Mouse (Mus musculus) stomach, embryonic 16.5 days (tissue): Measurements from ENCODE around the gene Eaf2. TPM values are rescaled to one million over a fixed set of nuclear protein-coding genes. Genes with fewer than 3 reads are reported as not detected.

Source experiments
- ATAC-seq: fragments of 200-750 bp; cut with Nextera tagmentation; 2 replicates; pipeline ENCODE4 v1.8.0; 2017; ENCODE audit warnings: moderate number of reproducible peaks, moderate TSS enrichment; ENCODE audit not compliant: insufficient read depth, low FRiP score
- H3K27ac ChIP-seq: fragments of 300-500 bp; sonication (generic); 2 replicates; pipeline ENCODE4 v1.5.1; 2014; ENCODE audit warnings: low read length
- H3K27me3 ChIP-seq: fragments of 300-500 bp; sonication (generic); 2 replicates; pipeline ENCODE4 v1.6.1; 2014; ENCODE audit warnings: low read length, control low read depth, mixed read lengths; ENCODE audit not compliant: control insufficient read depth, insufficient read depth
- H3K36me3 ChIP-seq: fragments of 300-500 bp; sonication (generic); 2 replicates; pipeline ENCODE4 v1.6.1; 2014; ENCODE audit warnings: low read length; ENCODE audit not compliant: control insufficient read depth, insufficient read depth
- H3K4me1 ChIP-seq: fragments of 300-500 bp; sonication (generic); 2 replicates; pipeline ENCODE4 v1.6.1; 2014; ENCODE audit warnings: low read length, control low read depth, mixed read lengths; ENCODE audit not compliant: control insufficient read depth, insufficient read depth
- H3K4me2 ChIP-seq: fragments of 300-500 bp; sonication (generic); 2 replicates; pipeline ENCODE4 v1.6.1; 2014; ENCODE audit warnings: low read depth, low read length, mixed read lengths
- H3K4me3 ChIP-seq: fragments of 300-500 bp; sonication (generic); replicated peaks from 2 replicates; pipeline ENCODE4 v1.5.1; 2014; ENCODE audit warnings: mild to moderate bottlenecking, low read length
- H3K9ac ChIP-seq: fragments of 300-500 bp; sonication (generic); 2 replicates; pipeline ENCODE4 v1.6.1; 2014; ENCODE audit warnings: low read length
- H3K9me3 ChIP-seq: fragments of 300-500 bp; sonication (generic); replicated peaks from 2 replicates; pipeline ENCODE4 v1.6.1; 2016; ENCODE audit warnings: low read length, control low read depth; ENCODE audit not compliant: control insufficient read depth
- WGBS: fragments of 180-500 bp; shearing (Covaris S2); extraction: QIAGEN DNeasy Blood & Tissue Kit; methylation state at CpG from one replicate; pipeline ENCODE4 v1.1.7; 2014; 5-methylcytosine and 5-hydroxymethylcytosine counted together
- polyA plus RNA-seq: library from polyadenylated mRNA; unstranded; fragments of >200 nt; fragmentation: Nextera tagmentation; extraction: Ambion mirVana; gene quantifications from 2 replicates; pipeline ENCODE4 v1.2.1, GENCODE M21; 2015

The Eaf2 gene
- polyA plus RNA-seq, 1 experiment from 2014 or later: 4.7 TPM

DNA sequence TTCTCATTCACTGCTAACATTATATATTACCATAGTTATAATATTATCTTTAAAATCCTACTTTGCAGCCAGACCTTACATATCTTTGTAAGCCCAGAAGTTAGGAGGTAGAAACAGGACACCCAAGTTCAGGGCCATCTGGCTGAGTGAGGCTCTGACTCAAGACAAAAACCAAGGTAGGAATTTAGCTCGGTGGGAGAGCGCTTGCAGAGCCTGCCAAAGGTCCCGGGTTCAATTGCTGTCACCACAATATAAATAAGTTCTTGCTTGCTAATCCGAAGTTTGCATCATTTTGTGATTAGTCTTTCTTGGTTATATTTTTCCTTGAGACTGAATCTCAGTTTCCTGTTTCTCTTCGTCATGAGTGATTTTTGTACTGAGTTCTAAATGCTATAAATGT lies 28.4 kb upstream of the Eaf2 start:
- Histone ChIP-seq H3K36me3 (peaks cover 21% of the 10 kb centered on the region; the same call in 1 of the 2 replicates), H3K9me3 (no peaks in the 10 kb centered on the region), H3K27ac (no peak overlapping the region), H3K4me1 (no peaks in the 10 kb centered on the region), H3K27me3 (no peaks in the 10 kb centered on the region), H3K9ac (no peak overlapping the region), H3K4me3 (no peak overlapping the region), H3K4me2 (no peak overlapping the region)
- WGBS: 84% methylated on average over 5 of the region's 5 CpGs
- no peak for ATAC-seq

DNA sequence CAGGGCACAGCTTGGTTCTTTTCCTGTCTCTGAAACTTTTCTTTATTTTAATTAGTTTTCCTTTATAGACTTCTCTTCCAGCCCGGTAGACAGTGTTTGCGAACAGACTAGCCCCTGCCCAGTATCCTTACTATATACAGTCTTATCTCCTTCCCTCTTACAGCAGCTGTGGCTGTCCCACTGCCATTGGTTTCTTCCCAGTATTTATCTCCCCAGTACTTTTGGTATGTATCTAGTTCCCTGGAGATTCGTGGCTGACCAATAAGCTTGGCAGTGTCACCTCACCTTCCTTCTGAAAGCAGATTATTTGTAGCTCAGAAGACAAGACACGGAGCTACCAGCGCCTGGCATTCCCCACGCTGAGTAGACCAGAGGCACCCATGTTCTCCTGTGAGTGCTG lies 21.9 kb upstream of the Eaf2 start:
- Histone ChIP-seq H3K27me3 (no peaks in the 10 kb centered on the region), H3K4me2 (no peak overlapping the region), H3K9ac (no peak overlapping the region), H3K4me1 (no peaks in the 10 kb centered on the region), H3K36me3 (peaks cover 18% of the 10 kb centered on the region), H3K4me3 (no peak overlapping the region), H3K9me3 (no peaks in the 10 kb centered on the region), H3K27ac (no peak overlapping the region)
- WGBS: 88% methylated on average over 6 of the region's 6 CpGs
- no peak for ATAC-seq

DNA sequence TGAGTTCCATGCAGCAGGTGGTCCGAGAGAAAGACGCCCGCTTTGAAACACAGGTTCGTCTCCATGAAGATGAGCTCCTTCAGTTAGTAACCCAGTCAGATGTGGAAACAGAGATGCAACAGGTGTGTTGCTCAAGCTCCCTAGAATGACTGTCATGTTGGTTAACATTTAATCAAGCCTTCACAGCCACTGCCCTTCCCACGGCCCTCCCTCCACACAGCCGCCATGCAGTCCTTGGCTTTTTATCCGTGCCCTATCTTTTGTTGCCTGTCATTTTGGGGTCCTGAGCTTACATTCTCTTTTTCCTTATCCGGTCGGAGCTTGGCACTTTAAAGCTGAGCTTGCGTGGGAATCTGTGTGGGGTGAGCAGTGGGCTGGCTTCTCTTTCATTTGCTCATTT lies 18.5 kb upstream of the Eaf2 start:
- H3K4me2 ChIP-seq: no peak overlapping the region
- WGBS: 82% methylated on average over 10 of the region's 10 CpGs
- H3K9me3 ChIP-seq: no peaks in the 10 kb centered on the region
- H3K27me3 ChIP-seq: no peaks in the 10 kb centered on the region
- H3K27ac ChIP-seq: no peak overlapping the region
- H3K9ac ChIP-seq: no peak overlapping the region
- no peak for ATAC-seq
- no peak overlapping the region for H3K4me3 ChIP-seq
- no peaks in the 10 kb centered on the region for H3K4me1 ChIP-seq
- H3K36me3 ChIP-seq: peaks cover 19% of the 10 kb centered on the region

DNA sequence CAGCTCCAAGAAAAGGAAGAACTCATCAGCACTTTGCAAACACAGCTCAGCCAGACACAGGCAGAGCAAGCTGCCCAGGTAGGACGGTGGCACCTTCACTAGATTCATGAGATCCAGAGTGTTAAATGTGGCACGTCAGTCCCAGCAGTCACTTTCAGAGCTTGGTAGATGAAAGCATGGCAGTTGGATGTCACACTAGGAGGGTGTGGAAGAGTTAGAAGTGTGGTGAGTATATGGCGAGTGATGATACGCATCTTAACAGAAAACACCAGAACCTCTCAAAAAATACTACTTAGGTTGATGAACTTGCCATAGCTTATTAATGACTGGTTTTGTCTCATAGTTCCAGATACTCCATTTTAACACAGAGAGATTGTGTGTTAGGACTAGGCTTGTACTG lies 16.6 kb upstream of the Eaf2 start:
- Histone ChIP-seq H3K4me2 (no peak overlapping the region), H3K4me1 (no peaks in the 10 kb centered on the region), H3K9me3 (no peaks in the 10 kb centered on the region), H3K9ac (no peak overlapping the region), H3K36me3 (peaks cover 24% of the 10 kb centered on the region), H3K27me3 (no peaks in the 10 kb centered on the region), H3K4me3 (no peak overlapping the region), H3K27ac (no peak overlapping the region)
- 88% methylated on average over 4 of the region's 4 CpGs for WGBS
- no peak for ATAC-seq

DNA sequence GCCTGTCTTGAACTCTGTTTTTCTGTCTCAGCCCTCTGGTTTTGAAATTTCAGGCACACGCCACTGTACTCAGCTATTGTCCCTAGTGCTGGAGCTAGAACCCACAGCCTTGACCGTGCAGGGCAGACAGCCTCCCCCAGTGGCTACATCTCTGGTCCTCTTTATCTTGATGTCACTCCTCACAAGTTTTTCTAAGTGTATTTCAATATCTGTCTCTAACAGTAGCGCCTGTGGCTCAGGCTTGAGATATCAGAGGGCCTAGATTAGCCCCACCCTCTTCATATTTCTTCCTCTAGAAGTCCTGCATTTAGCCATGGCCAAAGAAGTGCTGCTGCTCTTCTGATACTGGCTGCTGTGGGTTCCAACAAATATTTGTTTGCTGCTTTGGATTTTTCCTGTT lies 15.8 kb upstream of the Eaf2 start:
- H3K36me3 ChIP-seq: peaks cover 20% of the 10 kb centered on the region

DNA sequence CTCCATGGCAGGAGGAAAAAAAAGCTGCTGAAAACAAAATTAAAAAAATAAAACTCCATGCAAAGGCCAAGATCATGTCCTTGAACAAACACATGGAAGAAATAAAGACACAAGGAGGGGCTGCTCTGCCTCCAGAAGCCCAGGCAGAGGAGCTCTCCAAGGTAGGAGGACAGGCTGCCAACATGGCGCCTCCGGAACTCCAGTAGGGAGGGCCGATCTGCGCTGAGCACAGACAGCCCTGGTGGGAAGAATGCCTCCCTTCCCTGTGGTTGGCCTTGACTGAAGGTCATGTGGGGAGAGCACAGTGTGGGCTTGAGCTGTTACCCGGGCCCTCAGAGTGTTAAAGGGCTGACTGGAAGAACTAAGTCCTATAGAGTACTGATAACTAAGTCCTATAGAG lies 12.7 kb upstream of the Eaf2 start:
- Histone ChIP-seq H3K9me3 (no peaks in the 10 kb centered on the region), H3K4me2 (no peak overlapping the region), H3K4me1 (no peaks in the 10 kb centered on the region), H3K9ac (no peak overlapping the region), H3K4me3 (no peak overlapping the region), H3K36me3 (peaks cover 15% of the 10 kb centered on the region), H3K27ac (no peak overlapping the region), H3K27me3 (no peaks in the 10 kb centered on the region)
- WGBS: 87% methylated on average over 5 of the region's 5 CpGs
- ATAC-seq: no peak

More for the DNA sequence above, 15.8 kb upstream of the Eaf2 start:
- no peaks in the 10 kb centered on the region for H3K27me3 ChIP-seq
- 83% methylated on average over 3 of the region's 3 CpGs for whole genome bisulfite sequencing
- H3K4me1 ChIP-seq: no peaks in the 10 kb centered on the region
- no peak overlapping the region for H3K27ac ChIP-seq
- peak; percentile 44; the same call in 1 of the 2 replicates for ATAC-seq
- H3K4me2 ChIP-seq: no peak overlapping the region
- no peaks in the 10 kb centered on the region for H3K9me3 ChIP-seq
- H3K4me3 ChIP-seq: no peak overlapping the region
- no peak overlapping the region for H3K9ac ChIP-seq

DNA sequence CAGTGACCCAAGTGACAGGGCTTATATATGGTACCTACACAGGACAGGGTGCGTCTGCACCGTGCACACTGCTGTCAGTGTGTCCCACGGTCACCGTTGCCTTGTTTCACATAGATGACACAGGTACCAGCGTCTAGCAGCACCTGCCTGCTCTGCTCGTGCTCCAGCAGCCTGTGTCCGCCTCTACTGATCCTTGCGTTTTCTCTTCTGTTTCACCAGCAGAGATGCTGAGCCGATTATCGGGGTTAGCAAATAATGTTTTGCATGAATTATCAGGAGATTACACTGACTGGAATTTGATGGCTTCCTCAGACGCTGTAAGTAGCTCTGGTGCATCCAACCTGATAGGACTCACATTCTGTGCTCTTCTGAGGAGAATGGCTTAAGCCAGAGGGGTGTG lies 11.1 kb upstream of the Eaf2 start:
- ATAC-seq: no peak
- no peaks in the 10 kb centered on the region for H3K9me3 ChIP-seq
- no peak overlapping the region for H3K9ac ChIP-seq
- no peak overlapping the region for H3K4me3 ChIP-seq
- H3K36me3 ChIP-seq: peaks cover 8% of the 10 kb centered on the region; the same call in 1 of the 2 replicates
- H3K4me1 ChIP-seq: no peaks in the 10 kb centered on the region
- 91% methylated on average over 11 of the region's 11 CpGs for WGBS
- no peak overlapping the region for H3K27ac ChIP-seq
- no peak overlapping the region for H3K4me2 ChIP-seq
- H3K27me3 ChIP-seq: no peaks in the 10 kb centered on the region

DNA sequence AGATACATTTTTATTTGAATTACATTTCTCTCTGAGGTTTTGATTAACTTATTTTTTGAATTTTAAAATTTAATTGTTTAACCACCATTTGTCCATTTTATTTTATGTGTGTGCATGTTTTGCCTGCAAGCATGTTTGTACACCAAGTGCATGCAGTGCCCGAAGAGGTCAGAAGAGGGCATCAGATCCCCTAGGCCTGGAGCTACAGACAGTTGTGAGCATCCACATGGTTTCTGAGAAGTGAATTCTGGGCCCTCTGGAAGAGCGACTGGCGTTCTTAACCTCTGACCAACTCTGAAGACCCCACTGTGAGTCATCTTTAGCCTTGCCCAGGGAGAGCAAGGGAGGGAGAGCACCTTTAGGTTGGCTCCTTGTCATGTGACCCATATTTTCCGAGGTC lies 10.1 kb upstream of the Eaf2 start:
- Histone ChIP-seq H3K36me3 (peaks cover 8% of the 10 kb centered on the region; the same call in 1 of the 2 replicates), H3K4me1 (no peaks in the 10 kb centered on the region), H3K9me3 (no peaks in the 10 kb centered on the region), H3K4me2 (no peak overlapping the region), H3K4me3 (no peak overlapping the region), H3K9ac (no peak overlapping the region), H3K27ac (no peak overlapping the region), H3K27me3 (no peaks in the 10 kb centered on the region)
- 87% methylated on average over 4 of the region's 4 CpGs for WGBS
- no peak for ATAC-seq

DNA sequence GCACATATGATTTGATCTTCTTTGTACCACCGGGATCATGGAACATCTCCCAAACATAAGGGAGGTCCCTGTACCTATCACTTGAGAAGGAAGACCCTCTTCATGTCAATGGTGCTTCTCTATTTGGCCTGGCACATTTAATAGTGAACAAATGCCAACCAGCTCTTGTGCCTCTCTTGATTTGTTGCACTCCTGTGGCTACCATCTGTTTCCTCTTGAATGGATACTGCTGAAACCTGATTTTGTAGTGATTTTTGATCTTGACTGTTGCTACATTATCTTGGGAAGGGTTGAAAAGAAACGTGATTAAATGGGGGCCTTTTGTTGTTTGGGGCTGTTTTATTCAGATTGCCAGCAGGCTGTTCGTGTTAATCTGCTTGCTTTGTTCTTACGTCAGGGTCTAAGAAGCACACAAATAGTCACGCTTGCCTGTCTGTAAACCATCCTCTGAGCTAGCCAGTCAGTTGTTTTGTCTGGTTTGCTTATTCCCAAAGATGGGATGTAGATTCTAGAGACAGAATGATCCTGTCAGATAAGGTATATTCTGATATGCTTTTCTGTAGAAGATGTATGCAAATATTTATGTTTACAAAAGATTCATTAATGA lies 8.0 kb upstream of the Eaf2 start:
- 70% methylated on average over 5 of the region's 5 CpGs for WGBS
- Histone ChIP-seq H3K9me3 (no peaks in the 10 kb centered on the region), H3K9ac (no peak overlapping the region), H3K4me2 (no peak overlapping the region), H3K27ac (no peak overlapping the region), H3K4me1 (peaks cover 3% of the 10 kb centered on the region; the same call in 1 of the 2 replicates), H3K27me3 (no peaks in the 10 kb centered on the region), H3K36me3 (peaks cover 8% of the 10 kb centered on the region; the same call in 1 of the 2 replicates), H3K4me3 (no peak overlapping the region)
- ATAC-seq: no peak
